Mouse (Mus musculus) right cerebral cortex, adult 2 months (tissue): ENCODE measurements around the gene Tbc1d9b.

Source experiments
- DNase-seq, 2 experiments: peaks; one replicate each; pipeline ENCODE4 v3.0.0; 2021 to 2022; ENCODE audit warnings: low spot score in 2 of 2

The Tbc1d9b gene

DNA sequence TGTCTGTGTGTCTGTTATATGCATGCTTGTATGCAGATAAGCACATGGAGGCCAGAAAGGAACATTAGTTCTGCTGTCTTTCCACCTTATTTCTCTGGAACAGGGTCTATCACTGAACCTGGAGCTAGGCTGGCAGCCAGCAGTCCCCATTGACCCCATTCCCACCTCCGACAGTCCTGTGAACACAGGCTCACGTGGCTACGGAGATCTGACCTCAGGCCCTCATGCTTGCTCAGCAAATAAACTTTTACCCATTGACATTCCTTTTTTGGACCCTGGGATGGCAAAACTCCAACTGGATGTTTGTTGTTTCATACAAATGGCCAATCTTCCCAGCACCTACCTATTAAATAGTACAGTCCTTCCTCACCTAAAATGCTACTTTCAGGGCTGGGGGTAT lies 45.2 kb downstream of the Tbc1d9b start:
- no peak for DNase-seq

DNA sequence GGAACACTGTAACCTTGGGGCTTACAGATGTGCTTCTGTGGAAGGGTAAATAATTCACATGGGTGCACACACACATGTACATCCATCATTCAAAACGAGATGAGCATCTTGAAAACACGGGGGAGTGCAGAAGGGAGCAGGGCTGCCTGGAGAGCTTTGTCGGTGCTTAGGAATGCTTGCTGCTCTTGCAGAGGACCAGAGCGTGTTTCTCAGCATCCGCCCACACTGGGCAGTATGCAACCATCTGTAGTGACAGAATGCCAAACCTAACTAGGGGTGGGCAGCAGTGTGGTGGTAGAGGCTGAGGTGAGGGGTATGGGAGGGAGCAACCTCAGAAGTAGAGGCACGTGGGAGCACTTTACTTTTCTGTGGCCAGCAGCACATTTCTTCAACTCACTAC lies 45.9 kb downstream of the Tbc1d9b start:
- peak; percentile 40 to 43 for DNase-seq

DNA sequence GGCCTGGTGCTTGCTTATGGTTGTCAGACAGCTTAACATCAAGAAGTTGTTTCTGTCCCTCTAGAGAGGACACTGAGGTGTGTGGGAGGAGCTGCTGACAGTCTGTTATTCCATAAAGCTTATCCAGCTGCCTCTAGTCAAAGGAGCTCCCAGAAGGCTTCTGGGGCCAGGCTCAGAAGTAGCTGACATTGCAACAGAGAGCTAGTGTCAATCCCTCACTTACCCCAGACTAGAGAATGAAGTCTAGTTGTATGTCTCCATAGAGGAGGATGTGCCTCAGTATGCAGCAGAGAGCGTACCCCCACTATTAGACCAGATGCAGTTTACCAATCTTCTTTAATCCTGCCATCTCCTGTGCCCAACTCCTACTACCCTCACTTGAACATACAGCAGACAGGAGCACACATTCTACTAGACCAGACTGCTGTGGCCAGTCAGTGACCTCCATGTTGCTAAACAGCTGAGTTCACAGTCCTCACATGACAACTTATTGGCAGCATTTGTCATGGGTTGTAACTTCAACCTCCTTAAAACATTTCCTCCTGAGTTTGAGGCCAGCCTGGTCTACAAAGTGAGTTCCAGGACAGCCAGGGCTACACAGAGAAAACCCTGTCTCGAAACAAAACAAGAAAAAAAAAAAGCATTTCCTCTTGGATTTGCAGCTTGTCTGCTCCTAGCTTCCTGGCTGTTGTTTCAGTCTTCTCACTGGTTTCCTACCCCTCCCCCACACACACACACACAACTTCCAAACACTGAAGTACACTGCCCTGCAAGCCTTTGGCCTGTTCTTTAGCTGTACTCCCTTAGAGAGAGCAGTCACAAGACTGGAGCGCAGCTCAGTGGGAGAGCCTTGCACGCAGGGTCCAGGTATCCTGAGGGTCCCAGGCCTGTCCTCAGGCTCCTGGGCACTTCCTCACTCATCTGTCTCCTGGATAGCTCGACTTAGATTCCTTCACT lies 47.6 kb downstream of the Tbc1d9b start:
- DNase-seq, result no peak

DNA sequence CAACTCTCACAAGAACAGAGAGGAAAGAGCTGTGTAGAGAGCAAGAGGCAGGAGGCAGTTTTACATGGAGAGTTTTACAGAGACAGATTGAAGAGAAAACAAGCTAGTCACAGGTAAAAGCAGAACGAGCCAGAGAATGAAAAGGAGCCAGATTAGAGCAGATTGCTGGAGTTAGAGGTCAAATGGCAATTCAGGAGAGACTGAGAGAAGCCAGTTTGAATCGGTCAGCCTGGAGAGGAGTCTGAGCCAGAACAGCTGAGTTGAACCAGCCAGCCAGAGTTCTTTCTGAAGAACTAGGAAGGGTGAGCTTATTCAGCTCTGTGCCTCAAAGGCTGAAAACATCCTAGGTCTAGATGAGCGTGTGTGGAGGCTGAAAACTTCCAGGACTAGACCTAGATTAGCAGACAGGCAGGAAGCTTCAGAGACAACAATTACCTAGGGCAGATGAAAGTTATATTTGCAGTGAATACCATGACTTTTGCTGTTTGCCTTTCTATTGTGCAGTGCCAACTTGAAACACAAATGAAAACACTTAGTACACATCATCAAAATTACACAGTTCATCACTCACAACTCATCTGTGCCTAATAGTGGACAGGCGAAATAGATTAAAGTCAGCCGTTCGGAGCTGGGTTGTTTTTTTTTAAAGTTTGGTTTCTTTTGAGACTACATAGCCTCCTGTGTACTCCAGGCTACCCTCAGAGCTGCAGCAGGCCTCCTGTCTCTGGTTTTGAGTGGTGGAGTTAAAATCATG lies 49.5 kb downstream of the Tbc1d9b start:
- DNase-seq, result no peak

DNA sequence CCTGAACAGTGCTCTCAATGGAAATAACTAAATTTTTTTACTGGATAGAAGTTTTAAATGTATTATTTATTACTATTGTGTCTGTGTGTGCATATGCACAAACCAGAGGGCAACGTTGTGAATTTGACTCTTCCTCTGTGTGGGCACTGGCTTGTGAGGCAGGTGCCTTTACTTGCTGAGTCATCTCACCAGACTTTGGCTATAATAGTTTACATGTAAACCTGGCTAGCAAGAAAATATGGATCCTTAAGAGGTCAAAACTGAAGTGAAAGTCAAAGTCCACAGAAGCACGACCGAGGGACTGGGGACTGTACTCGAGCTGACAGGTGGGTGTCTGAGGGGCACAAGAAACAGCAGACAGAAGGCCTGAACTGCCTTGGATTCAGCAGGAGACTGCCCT lies 51.5 kb downstream of the Tbc1d9b start:
- DNase-seq, result no peak

DNA sequence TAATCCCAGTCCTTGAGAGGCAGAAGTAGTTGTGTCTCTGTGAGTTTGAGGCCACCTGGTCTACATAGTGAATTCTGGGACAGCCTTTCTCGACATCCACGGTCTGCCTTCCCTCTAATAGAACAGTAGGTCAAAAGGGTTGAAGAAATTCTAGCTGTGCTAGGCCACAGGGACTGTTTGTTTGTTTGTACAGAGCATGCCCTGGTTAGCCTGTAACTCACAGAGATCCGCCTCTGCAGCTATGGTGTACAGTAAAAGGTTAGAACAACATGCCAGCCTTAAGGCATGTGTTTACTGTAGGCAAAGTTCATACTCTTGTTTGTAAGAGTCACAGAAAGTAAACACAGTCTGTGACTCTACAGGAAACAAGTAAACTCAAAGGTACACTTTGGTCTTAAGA lies 53.6 kb downstream of the Tbc1d9b start:
- no peak for DNase-seq

DNA sequence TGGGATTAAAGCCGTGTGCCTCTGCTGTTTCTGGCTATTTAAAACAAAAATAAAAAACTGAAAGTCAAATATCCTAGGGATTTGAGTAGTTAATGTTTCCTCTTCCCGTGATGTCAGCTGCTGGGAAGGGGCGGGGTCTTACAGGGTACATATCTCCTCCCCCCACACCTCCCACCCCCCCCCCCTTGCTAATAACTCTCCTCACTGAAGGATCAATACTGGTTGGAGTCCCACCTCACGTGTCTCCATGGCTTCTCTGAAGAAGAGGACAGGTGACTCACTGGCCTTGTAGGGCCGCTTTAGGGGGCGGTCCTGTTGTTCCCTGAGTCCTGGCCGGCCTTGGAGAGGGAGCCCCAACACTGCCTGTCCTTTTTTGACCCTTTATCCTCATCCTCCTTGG lies 57.5 kb downstream of the Tbc1d9b start:
- DNase-seq, result no peak

DNA sequence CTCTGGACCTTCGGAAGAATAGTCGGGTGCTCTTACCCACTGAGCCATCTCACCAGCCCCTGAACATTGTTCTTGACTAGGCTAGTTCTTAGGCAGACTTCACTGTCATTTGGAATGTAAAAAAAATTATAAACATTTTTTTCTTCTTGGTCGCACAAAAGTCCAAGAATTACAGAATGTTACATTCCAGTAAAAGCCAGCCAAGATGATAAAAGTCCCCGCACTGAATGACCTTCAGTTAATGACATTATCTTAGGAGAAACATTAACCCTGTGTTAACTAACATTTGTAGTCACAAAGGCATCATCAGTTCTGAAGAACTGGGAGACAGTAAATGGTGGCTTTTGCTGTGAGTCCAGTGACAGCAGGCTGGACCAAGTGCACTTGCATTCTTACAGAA lies 59.2 kb downstream of the Tbc1d9b start:
- no peak for DNase-seq

DNA sequence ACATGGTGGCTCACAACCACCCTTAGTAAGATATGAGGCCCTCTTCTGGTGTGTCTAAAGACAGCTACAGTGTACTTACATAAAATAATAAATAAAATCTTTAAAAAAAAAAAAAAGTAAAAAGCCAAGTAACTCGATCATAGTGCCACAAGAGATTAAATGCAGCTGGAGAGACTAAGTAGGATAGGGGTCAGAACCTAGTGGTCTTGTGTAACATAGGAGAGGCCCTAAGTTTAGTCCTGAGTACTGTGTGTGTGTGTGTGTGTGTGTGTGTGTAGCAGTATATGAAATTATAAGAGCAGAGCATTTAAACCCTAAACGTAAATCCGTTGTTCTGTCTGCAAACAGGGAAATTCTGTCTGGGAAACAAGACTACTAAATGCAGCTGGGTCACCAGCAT lies 61.1 kb downstream of the Tbc1d9b start:
- DNase-seq, result no peak

DNA sequence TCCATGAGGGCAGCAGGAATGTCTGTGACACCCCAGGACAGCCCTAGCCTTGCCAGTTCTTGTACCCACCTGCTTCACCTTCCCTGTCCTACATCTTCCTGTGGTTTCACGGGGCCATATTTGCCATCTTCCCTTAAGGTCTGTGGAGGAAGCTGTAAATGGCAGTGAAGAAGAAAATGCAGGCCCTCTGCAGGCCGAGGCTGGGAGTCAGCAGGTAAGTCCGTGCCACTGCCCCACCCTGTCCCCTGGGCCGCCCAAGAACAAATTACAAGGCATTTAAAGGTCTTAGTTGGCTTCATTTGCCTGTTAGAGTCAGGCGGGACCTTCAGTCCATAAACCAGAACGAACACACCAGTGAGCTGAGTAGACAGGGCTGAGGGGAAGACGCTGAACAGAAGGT lies 62.9 kb downstream of the Tbc1d9b start:
- no peak for DNase-seq

DNA sequence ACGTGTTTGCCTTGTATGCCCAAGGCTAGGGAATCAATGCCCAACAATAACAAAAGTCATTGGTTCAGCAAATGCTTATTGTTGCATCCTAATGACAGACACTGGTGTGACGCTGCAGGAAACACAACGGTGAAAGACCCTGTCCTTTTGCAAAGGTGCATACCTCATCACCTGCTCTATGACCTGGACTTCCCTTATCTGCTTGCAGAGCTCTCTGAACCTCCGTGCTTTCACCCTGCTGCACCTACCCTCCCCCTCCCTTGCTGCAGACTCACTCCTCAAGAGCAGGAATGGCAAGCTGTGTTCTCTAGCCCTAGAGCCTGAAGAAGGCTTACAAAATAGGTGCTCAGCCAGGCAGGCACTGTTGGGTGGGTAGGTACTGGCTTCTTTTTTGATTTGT lies 63.6 kb downstream of the Tbc1d9b start:
- no peak for DNase-seq

DNA sequence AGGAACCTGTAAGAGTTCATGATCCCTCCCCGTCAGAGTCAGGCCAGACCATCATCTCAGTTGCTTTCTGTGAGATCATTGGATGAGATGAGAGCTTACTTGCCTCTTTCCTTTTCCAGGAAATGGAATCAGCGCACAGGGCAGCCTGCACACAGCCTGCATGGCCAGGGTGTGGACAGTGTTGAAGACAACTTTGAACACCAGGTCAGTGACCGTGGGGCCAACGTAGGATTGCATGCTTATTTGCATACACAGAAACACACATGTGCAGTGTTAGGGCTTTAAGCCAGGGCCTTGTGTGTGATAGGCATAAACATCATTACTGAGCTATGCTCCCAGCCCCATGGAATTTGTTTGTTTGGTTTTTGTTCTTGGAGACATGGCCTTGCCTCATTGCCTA lies 66.3 kb downstream of the Tbc1d9b start:
- no peak for DNase-seq

DNA sequence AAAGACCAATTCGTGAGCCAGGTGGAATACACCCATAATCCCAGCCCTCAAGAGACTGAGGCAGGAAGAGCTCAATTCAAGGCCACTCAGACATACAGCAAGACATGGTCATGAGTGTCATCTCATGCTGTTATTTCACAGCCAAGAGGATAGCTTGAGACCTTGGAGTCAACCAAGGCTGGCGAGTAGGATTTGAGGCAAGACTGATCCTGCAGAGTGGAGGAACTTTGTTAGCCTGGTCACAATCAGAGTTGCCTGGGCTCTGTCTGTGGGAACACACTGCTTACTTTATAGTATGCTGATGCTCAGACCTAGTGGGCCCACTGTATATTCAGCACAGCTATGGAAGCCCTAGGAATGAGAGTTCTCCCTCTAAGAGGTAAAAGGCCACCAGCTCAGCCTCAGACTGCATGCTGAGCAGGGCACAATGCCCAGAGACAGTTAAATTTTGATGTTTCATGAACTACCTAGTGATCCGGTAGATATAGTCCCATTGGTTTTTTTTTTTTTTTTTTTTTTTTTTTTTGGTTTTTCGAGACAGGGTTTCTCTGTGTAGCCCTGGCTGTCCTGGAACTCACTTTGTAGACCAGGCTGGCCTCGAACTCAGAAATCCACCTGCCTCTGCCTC lies 67.1 kb downstream of the Tbc1d9b start:
- no peak for DNase-seq

DNA sequence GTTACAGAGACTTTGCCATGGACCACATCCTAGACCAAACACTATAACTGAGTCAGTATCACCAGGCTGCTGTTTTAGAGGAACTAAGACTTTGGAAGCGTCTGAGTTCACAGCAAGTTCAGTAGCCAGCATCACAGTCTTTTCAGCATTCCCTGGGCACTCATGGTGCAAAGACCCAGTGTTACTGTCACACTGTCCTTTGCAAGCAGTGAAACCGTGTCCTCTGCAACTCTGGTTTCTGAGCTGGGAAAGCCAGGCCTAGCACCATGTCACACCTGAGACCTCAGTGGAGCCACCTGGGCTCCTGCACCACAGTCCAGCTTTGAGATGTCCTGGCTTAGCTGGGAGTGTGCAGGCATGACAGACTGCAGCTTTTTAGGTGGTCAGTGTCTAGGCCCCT lies 67.7 kb downstream of the Tbc1d9b start:
- DNase-seq, result no peak

DNA sequence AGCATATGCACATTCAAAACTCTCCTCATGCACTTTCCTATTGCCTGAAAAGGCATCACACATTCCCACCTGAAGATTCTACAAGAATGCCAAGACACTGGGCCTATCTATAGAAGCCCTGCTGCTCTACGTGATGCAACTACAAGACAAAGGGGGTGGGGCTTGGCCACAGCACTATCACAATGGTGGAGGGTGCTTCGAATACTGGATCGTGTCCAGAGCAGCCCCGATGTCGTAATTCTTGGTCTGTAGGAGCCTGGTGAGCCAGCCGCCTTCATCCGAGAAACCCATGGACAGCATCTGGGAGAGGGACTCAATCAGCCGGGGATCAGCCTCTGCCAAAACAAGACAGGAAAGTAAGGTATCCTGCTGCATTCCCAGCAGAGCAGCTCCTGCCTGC lies 69.4 kb downstream of the Tbc1d9b start:
- DNase-seq, result no peak

DNA sequence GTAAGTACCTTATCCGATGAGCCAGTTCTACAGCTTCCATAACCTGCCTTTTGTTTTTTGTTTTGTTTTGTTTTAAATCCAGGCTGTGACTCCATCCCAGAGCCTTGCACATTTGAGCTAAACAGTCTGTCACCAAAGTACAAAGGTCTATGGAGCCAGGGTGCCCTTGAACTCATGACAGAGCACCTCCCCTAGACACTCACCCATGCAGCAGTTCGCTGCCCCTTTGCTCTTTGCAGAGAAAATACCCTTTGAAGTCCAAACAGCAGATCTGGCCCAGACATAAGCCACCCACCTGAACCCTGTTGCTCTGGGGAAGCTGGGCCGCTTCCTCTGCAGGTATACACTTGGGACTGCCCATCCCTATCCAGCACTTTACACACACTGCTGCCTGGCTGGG lies 70.4 kb downstream of the Tbc1d9b start:
- no peak for DNase-seq

DNA sequence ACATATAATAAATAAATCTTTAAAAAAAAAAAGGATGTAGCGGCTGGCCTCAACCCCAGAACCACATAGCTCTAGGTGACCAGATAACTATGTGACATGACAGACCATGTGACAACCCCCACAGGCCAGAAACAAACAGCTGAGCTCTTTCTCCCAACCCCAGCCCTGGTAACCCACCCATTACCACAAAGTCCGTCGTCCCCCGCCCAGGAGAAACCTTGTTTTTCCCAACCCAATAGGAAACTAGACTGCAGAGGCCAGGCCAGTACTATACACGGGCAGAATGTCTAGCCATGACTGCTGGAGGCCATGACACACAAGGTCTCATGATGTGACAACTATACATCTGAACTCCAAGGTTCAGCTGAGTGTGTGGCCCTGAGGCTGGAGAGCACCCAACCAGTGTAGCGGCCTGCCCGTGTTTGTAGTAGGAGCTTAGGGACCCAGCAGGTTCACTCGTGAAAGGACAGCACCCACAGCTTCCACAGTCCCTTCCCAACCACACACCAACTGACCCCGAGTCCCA lies 72.2 kb downstream of the Tbc1d9b start:
- DNase-seq, result no peak

DNA sequence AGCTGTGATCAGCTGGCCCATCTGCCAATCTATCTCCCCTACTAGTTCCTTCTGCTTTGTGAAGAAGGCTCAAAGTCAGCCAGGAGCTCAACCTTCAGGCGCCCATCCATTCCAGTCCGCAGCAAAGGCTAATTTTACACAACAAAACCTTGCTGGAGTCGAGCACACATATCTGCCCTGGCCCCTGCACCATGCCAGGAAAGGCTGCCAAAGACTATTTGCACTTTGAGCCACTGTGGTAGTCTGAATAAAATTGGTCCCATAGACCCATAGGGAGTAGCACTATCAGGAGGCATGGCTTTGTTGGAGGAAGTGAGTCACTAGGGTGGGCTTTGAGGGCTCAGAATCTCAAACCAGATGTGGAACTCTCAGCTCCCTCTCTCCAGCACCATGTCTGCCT lies 74.2 kb downstream of the Tbc1d9b start:
- no peak for DNase-seq

DNA sequence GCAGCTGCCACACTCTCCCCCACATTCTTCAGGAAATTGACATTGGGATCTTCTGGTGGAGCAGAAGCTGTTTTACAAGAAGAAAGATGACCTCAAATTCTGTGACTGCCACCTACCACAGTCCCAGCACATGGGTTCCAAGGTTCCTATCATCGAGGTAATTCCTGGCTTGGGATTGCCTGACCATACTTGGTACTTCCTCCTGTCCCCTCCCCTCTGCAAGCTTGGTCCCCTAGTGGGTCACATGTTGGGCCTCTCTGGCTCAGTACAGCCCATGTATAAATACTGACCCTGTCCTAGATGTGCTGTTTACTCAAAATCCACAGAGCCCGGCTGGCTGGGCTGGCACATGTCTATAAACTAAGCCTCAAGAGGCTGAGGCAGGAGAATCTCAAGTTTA lies 74.8 kb downstream of the Tbc1d9b start:
- no peak for DNase-seq

DNA sequence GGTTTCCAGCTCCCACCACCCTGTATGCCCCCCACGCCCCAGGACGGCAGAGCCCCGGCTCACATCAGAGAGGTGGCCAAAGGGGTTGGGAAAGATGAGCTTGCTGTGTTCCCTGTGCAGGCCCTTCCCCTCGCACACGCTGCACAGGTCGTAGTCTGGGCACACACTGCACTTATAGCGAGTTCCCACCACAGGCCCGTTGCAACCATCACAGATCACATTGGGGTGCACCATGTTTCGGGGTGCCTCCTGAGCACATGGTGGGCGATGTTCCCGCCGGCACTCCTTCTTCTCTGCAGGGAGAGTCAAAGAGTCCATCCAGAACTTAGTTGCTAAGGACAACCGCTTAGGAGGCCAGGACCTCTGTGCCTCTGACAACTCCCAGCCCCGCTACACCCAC lies 76.1 kb downstream of the Tbc1d9b start:
- DNase-seq, result no peak

DNA sequence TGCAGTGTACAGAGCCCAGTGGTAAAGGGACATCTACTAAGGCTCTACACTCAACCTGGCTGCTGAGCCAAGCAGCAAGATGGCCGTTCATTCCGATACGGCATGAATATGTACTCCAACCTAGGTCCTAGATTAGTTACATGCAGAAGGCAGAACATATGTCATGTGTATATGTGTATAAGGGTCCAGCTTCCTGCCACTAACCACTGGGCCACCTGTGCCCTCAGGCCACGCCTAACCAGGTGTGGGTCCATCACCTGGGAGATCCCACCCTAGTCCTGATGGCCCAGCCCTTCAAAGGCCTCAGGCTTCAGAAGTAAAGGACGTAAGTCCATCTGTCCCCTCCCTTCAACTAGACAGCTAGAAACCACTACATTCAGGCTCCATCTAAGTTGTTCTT lies 76.8 kb downstream of the Tbc1d9b start:
- no peak for DNase-seq

DNA sequence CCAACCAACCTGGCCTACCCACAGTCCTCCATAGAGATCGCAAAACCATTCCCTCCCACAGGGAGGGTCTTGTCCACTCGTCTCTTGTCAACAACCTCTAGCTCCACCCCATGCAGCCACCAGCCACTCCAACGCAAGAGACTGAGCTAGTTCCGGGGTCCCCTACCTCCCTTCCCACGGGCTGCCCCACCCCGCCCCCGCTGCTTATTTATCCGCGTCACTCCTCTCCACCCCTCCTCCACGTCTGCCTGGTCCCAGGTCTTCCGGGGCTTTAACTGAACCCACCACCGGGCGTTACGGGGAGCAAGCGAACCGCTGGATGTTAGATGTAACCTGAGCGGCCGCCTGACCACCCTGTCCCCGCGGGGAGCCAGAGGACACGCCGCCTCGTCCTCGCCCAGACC lies 78.9 kb downstream of the Tbc1d9b start:
- peak; percentile 77 to 79 for DNase-seq
